Mouse (Mus musculus): ENCODE measurements at regions not wholly inside any gene's neighbourhood (a gene's known extent, or its start where the extent isn't known, plus 50 kb on each side); places are given as distances from the start of the nearest gene placed in this dataset.

DNA sequence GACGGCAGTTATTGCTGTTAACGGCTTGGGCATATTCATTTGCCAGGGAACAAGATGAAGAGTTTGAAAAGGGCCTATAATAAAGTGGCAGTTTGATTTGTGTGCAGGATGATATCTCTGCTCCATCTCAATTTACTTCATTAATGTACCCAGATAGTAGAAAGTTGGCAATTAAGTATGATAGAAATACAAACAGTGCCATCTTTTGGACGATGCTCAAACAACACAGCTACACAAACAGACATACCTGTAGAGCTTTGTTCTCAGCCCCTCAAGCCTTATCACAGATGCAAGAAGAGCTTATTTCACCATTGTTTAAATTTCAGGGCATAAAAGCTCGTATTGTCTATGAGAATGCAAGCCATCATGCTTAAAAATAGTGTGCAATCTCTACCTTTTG is 82.2 kb downstream of the Tnfsf11 start:
- ChIA-PET POLR2A (interaction anchor here in 2 of 4 experiments (0.7 to 1.2 kb wide), 3 partner anchors 9 to 451 kb away, joined by 3 to 5 read pairs (median 4); no protein-coding TSS in a partner anchor), CTCF (interaction anchor here in 3 of 4 experiments (0.6 to 1.2 kb wide), 4 partner anchors 10 to 169 kb away, joined by 3 to 4 read pairs (median 3); no protein-coding TSS in a partner anchor)

DNA sequence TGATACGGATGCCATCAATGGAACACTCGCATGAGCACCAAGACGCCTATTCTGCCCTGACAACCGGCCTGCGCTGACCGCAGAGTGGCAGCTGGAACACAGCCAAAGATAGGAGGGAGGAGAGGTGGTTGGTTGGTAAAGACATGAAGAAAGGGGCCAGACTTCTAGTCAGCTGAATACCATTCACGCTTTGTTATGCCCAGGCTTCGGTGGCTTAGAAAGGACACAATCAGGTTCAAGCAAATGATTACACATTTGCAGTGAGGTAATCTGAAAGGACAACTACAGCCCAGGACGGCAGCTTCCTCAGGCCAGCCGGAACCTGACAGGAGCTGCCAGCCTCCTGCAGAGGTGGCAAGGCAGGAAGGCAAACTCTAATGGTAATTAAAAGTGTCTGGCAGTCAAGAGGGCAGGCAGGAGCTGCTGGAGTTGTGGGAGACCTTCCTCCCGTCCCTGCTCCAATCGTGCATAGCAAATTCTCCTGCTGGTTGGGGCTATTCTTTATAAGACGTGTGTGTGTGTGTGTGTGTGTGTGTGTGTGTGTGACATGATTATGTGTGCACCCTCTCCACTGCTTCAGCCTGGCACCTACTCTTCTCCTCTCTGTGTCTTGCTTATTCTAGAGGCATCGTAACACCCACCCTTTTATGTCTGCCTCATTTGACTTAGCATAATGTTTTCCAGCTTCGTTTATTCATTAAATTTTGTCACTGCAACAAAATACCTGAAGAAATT is 91.4 kb downstream of the Tnfsf11 start:
- POLR2A ChIA-PET = interaction anchor here (0.6 to 6.8 kb wide), 21 partner anchors 9 to 1721 kb away, joined by 3 to 61 read pairs (median 4); no protein-coding TSS in a partner anchor
- CTCF ChIA-PET = interaction anchor here in 2 of 4 experiments (0.8 to 1.1 kb wide), 2 partner anchors 10 to 160 kb away, joined by 3 to 4 read pairs; no protein-coding TSS in a partner anchor

DNA sequence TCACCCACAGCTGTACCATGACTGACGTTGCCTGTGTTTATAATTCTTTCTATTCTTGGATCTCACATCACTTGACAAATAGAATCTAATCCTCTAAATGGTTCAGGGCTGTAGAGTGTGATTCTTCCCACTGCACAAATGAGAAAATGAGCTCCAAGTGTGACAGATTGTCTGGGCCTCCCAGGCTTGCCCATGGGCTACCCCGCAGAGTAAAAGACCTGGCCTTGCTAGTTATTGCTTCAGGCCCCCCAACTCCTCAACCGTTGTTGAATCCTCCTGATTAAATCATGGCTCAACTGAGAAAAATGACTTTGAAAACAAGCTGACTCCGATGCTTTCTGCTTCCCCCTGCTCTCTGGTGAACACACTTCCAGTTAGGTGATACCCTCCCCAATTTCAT is 92.4 kb downstream of the Tnfsf11 start:
- ChIA-PET POLR2A (interaction anchor here in 3 of 4 experiments (0.7 to 6.8 kb wide), 8 partner anchors 8 to 74 kb away, joined by 3 to 61 read pairs (median 4); no protein-coding TSS in a partner anchor), CTCF (interaction anchor here in 1 of 4 experiments (0.8 kb wide), 1 partner anchor 11 kb away, joined by 4 read pairs; no protein-coding TSS in a partner anchor)

GRCm38 (mm10) chr14:78204566-78204863 is 103.3 kb downstream of the Tnfsf11 start:
- CTCF ChIA-PET = interaction anchor here in 1 of 4 experiments (2.1 kb wide), 1 partner anchor 69 kb away, joined by 4 read pairs; no protein-coding TSS in a partner anchor
- POLR2A ChIA-PET = interaction anchor here in 3 of 4 experiments (1.6 to 5.3 kb wide), 3 partner anchors 12 to 13 kb away, joined by 4 to 61 read pairs (median 31); no protein-coding TSS in a partner anchor

GRCm38 (mm10) chr14:78203726-78204565 is 103.9 kb downstream of the Tnfsf11 start:
- ChIA-PET CTCF (interaction anchor here in 2 of 4 experiments (2.1 to 2.4 kb wide), 2 partner anchors 70 kb away, joined by 4 to 7 read pairs; no protein-coding TSS in a partner anchor), POLR2A (interaction anchor here in 3 of 4 experiments (1.0 to 5.3 kb wide), 4 partner anchors 10 to 14 kb away, joined by 4 to 61 read pairs (median 18); no protein-coding TSS in a partner anchor)

- ChIA-PET CTCF (interaction anchor here in 1 of 4 experiments (1.8 to 2.4 kb wide), 2 partner anchors 71 to 280 kb away, joined by 7 to 8 read pairs; no protein-coding TSS in a partner anchor), POLR2A (interaction anchor here in 2 of 4 experiments (4.7 to 5.3 kb wide), 2 partner anchors 13 to 15 kb away, joined by 31 to 61 read pairs; no protein-coding TSS in a partner anchor)
Measured at GRCm38 (mm10) chr14:78202781-78203180, 105.1 kb downstream of the Tnfsf11 start.

GRCm38 (mm10) chr14:78197483-78197882 is 108.7 kb upstream of the Fam216b start:
- CTCF ChIA-PET = no interaction called here
- POLR2A ChIA-PET = no interaction called here

- ChIA-PET CTCF (interaction anchor here in 1 of 4 experiments (0.6 kb wide), 1 partner anchor 154 kb away, joined by 3 read pairs; no protein-coding TSS in a partner anchor), POLR2A (no interaction called here)
Measured at GRCm38 (mm10) chr14:78179576-78179975, 90.8 kb upstream of the Fam216b start.

GRCm38 (mm10) chr14:78173451-78173850 is 84.6 kb upstream of the Fam216b start:
- CTCF ChIA-PET = no interaction called here

GRCm38 (mm10) chr14:78172956-78173355 is 84.1 kb upstream of the Fam216b start:
- POLR2A ChIA-PET = no interaction called here
- CTCF ChIA-PET = no interaction called here

More at GRCm38 (mm10) chr14:78173451-78173850, 84.6 kb upstream of the Fam216b start:
- POLR2A ChIA-PET = no interaction called here

DNA sequence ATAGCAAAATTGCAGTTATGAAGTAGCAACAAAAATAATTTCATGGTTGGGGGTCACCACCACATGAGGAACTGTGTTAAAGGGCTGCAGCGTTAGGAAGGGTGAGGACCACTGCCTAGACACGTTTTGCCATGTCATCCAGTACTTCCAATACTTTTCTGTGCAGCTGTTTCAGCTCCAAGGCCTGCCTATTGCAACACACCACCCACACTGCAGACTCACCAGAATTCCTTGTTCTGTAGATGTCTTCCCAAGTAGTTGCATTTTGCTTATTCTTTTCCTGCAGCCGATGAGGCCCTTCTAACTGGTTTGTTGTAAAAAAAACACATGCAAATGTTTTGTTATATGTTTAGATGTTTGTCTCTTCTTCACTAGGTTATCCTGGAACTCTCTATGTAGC is 72.0 kb upstream of the Fam216b start:
- CTCF ChIA-PET = no interaction called here
- POLR2A ChIA-PET = no interaction called here

GRCm38 (mm10) chr14:78159567-78159966 is 70.8 kb upstream of the Fam216b start:
- CTCF ChIA-PET = no interaction called here
- POLR2A ChIA-PET = interaction anchor here in 1 of 4 experiments (0.7 kb wide), 1 partner anchor 169 kb away, joined by 3 read pairs; no protein-coding TSS in a partner anchor

- ChIA-PET POLR2A (interaction anchor here in 2 of 4 experiments (0.5 to 0.9 kb wide), 2 partner anchors 9 to 59 kb away, joined by 3 to 4 read pairs; no protein-coding TSS in a partner anchor), CTCF (interaction anchor here in 1 of 4 experiments (0.5 kb wide), 1 partner anchor 357 kb away, joined by 4 read pairs; no protein-coding TSS in a partner anchor)
Measured at GRCm38 (mm10) chr14:78157660-78158059, 68.9 kb upstream of the Fam216b start.

DNA sequence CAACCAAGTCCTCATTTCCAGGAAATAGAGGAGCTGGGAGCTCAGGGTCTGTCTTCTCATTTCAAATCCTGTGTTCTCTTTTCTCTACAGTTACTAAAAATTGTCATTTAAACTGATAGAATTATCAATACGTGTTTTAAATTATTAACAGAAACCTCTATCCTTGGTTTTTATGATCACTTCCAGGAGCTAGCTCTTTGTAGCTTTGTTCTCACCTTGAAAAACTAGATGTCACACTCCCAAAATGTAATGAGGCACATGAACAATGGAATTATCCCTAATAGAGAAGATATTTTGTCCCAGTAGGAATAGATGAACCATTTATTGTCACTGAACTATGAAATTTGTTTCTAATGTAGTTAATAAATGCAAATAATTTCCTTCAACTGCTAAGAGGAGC is 60.0 kb upstream of the Fam216b start:
- ChIA-PET CTCF (interaction anchor here in 1 of 4 experiments (0.7 kb wide), 2 partner anchors 34 to 216 kb away, joined by 3 to 5 read pairs; no protein-coding TSS in a partner anchor), POLR2A (interaction anchor here in 2 of 4 experiments (0.9 to 1.4 kb wide), 2 partner anchors 9 to 66 kb away, joined by 3 to 4 read pairs; no protein-coding TSS in a partner anchor)

DNA sequence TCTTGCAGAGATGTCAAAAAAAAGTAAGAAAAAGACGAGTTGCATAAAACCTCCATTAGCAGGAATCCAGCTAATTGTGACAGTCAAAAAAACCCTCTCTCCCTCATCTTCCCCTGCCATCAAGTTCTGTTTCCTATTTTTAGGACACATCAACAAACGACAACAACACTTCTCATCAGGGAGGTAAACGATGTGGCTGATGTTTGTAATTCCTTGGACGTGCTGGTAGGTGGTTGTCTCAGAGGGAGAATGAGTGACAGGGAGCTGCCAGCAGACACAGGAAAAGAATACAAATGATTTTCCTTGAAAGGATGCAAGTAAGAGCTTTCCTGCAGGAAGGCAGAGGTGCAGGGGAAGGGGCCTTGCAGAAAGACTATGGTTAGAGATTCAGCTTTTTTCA is 54.9 kb upstream of the Fam216b start:
- POLR2A ChIA-PET = no interaction called here
- CTCF ChIA-PET = no interaction called here
